Mouse (Mus musculus) stomach, embryonic 16.5 days (tissue): Measurements from ENCODE around the gene Sh3gl2. TPM values are rescaled to one million over a fixed set of nuclear protein-coding genes. Genes with fewer than 3 reads are reported as not detected.
A peak's percentile ranks its signal among the peaks of the same experiment; 100 is the strongest.

Source experiments
- ATAC-seq: fragments of 200-750 bp; cut with Nextera tagmentation; 2 replicates; pipeline ENCODE4 v1.8.0; 2017; ENCODE audit warnings: moderate number of reproducible peaks, moderate TSS enrichment; ENCODE audit not compliant: insufficient read depth, low FRiP score
- H3K27ac ChIP-seq: fragments of 300-500 bp; sonication (generic); 2 replicates; pipeline ENCODE4 v1.5.1; 2014; ENCODE audit warnings: low read length
- H3K27me3 ChIP-seq: fragments of 300-500 bp; sonication (generic); 2 replicates; pipeline ENCODE4 v1.6.1; 2014; ENCODE audit warnings: low read length, control low read depth, mixed read lengths; ENCODE audit not compliant: control insufficient read depth, insufficient read depth
- H3K36me3 ChIP-seq: fragments of 300-500 bp; sonication (generic); 2 replicates; pipeline ENCODE4 v1.6.1; 2014; ENCODE audit warnings: low read length; ENCODE audit not compliant: control insufficient read depth, insufficient read depth
- H3K4me1 ChIP-seq: fragments of 300-500 bp; sonication (generic); 2 replicates; pipeline ENCODE4 v1.6.1; 2014; ENCODE audit warnings: low read length, control low read depth, mixed read lengths; ENCODE audit not compliant: control insufficient read depth, insufficient read depth
- H3K4me2 ChIP-seq: fragments of 300-500 bp; sonication (generic); 2 replicates; pipeline ENCODE4 v1.6.1; 2014; ENCODE audit warnings: low read depth, low read length, mixed read lengths
- H3K4me3 ChIP-seq: fragments of 300-500 bp; sonication (generic); replicated peaks from 2 replicates; pipeline ENCODE4 v1.5.1; 2014; ENCODE audit warnings: mild to moderate bottlenecking, low read length
- H3K9ac ChIP-seq: fragments of 300-500 bp; sonication (generic); 2 replicates; pipeline ENCODE4 v1.6.1; 2014; ENCODE audit warnings: low read length
- H3K9me3 ChIP-seq: fragments of 300-500 bp; sonication (generic); replicated peaks from 2 replicates; pipeline ENCODE4 v1.6.1; 2016; ENCODE audit warnings: low read length, control low read depth; ENCODE audit not compliant: control insufficient read depth
- WGBS: fragments of 180-500 bp; shearing (Covaris S2); extraction: QIAGEN DNeasy Blood & Tissue Kit; methylation state at CpG from one replicate; pipeline ENCODE4 v1.1.7; 2014; 5-methylcytosine and 5-hydroxymethylcytosine counted together
- polyA plus RNA-seq: library from polyadenylated mRNA; unstranded; fragments of >200 nt; fragmentation: Nextera tagmentation; extraction: Ambion mirVana; gene quantifications from 2 replicates; pipeline ENCODE4 v1.2.1, GENCODE M21; 2015

The Sh3gl2 gene
- polyA plus RNA-seq, 1 experiment from 2014 or later, result 11.4 TPM

DNA sequence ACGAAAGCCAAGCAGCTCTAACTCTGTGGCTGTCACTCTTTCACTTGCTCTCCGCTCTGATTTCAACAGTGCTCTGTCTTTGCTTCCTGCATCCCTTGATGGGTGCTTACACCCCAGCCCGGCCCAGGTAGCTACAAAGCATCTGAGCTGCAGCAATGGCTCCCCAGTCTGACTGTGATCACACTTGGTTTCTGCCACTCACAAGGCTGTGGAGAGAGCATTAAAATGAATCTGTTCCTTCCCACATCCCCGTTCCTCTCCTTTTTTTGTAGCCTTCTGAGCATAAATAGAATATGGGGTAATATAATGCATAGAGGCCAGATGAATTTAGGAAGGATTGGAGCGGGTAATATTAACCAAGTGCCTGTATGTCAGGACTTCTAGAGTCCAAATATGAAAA, 21.8 kb downstream of the Sh3gl2 start:
- H3K27ac ChIP-seq, result no peak overlapping the region
- no peak overlapping the region for H3K4me2 ChIP-seq
- no peak overlapping the region for H3K9ac ChIP-seq
- ATAC-seq, result no peak
- 80% methylated on average over 5 of the region's 5 CpGs for WGBS
- no peaks in the 10 kb centered on the region for H3K27me3 ChIP-seq
- no peak overlapping the region for H3K4me3 ChIP-seq
- H3K9me3 ChIP-seq, result no peaks in the 10 kb centered on the region
- H3K4me1 ChIP-seq, result no peaks in the 10 kb centered on the region
- no peaks in the 10 kb centered on the region for H3K36me3 ChIP-seq

DNA sequence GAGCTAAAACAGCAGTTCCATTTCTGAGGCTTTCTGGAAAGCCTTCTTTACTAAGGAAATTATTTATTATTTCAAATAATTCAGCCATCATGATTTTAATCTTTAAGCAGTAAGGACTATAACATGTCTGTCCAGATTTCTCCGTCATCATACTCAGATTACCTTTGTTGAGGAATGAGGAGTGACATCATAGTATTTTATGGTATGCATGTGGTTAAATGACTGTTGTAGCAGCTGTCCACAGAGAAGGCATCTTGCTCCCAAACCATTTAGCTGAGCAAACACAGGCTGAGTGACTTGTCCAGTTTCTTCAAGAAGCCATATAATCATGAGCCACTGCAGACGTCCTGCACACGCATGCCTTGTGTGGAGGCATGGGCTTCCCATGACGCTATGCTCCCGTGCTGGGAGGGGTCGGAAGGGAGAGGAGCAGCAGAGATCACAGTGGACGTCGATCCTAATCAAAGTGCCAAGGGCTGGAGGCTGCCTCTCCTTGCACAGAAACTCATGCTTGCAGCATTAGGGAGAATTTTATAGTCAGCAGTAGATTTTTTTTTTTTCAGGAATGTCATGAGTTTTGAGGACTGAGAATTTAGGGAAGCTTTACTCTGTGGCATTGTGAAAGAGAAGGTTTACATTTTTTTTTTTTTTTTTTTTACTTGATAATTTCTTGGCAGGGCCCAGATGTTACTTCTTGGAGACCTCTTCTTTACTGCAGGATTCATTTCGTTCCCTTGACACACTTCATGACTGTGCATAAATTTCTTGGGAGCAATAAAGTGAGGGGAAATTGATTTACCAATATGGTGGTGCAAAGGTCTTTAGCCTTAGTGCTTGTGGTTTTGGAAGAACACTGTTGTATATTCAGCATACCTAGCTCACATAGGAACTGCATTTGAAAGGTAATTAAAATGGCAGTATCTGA, 23.0 kb downstream of the Sh3gl2 start:
- Histone ChIP-seq H3K9ac (no peak overlapping the region), H3K27ac (no peak overlapping the region), H3K36me3 (no peaks in the 10 kb centered on the region), H3K4me2 (no peak overlapping the region), H3K4me3 (no peak overlapping the region), H3K27me3 (no peaks in the 10 kb centered on the region), H3K9me3 (no peaks in the 10 kb centered on the region), H3K4me1 (no peaks in the 10 kb centered on the region)
- no peak for ATAC-seq
- WGBS, result 59% methylated on average over 9 of the region's 9 CpGs

GRCm38 (mm10) chr4:85228589-85228948, 23.6 kb downstream of the Sh3gl2 start:
- H3K9me3 ChIP-seq, result no peaks in the 10 kb centered on the region
- 81% methylated on average over 5 of the region's 5 CpGs for WGBS
- H3K27ac ChIP-seq, result no peak overlapping the region
- ATAC-seq, result no peak
- H3K36me3 ChIP-seq, result no peaks in the 10 kb centered on the region
- H3K4me2 ChIP-seq, result no peak overlapping the region
- no peak overlapping the region for H3K9ac ChIP-seq
- no peaks in the 10 kb centered on the region for H3K4me1 ChIP-seq
- no peaks in the 10 kb centered on the region for H3K27me3 ChIP-seq
- H3K4me3 ChIP-seq, result no peak overlapping the region

GRCm38 (mm10) chr4:85232386-85233381, 27.8 kb downstream of the Sh3gl2 start:
- WGBS, result 51% methylated on average over 14 of the region's 14 CpGs
- no peaks in the 10 kb centered on the region for H3K4me1 ChIP-seq
- no peak for ATAC-seq
- 0 out of 2 replicates have a peak overlapping the region, but pooled peaks have one; percentile 10 for H3K4me2 ChIP-seq
- H3K27me3 ChIP-seq, result no peaks in the 10 kb centered on the region
- H3K27ac ChIP-seq, result peak overlapping the region; percentile 24; the same call in 1 of the 2 replicates
- H3K9me3 ChIP-seq, result no peaks in the 10 kb centered on the region
- no peak overlapping the region for H3K9ac ChIP-seq
- H3K36me3 ChIP-seq, result no peaks in the 10 kb centered on the region
- no peak overlapping the region for H3K4me3 ChIP-seq

- no peak overlapping the region for H3K4me2 ChIP-seq
- no peak overlapping the region for H3K27ac ChIP-seq
- no peak for ATAC-seq
- no peaks in the 10 kb centered on the region for H3K27me3 ChIP-seq
- H3K36me3 ChIP-seq, result no peaks in the 10 kb centered on the region
- no peak overlapping the region for H3K9ac ChIP-seq
- H3K4me1 ChIP-seq, result no peaks in the 10 kb centered on the region
- H3K4me3 ChIP-seq, result no peak overlapping the region
- 83% methylated on average over 3 of the region's 3 CpGs for WGBS
- H3K9me3 ChIP-seq, result no peaks in the 10 kb centered on the region
Measured at GRCm38 (mm10) chr4:85241675-85242074, 36.7 kb downstream of the Sh3gl2 start.

GRCm38 (mm10) chr4:85242562-85242961, 37.6 kb downstream of the Sh3gl2 start:
- no peaks in the 10 kb centered on the region for H3K4me1 ChIP-seq

DNA sequence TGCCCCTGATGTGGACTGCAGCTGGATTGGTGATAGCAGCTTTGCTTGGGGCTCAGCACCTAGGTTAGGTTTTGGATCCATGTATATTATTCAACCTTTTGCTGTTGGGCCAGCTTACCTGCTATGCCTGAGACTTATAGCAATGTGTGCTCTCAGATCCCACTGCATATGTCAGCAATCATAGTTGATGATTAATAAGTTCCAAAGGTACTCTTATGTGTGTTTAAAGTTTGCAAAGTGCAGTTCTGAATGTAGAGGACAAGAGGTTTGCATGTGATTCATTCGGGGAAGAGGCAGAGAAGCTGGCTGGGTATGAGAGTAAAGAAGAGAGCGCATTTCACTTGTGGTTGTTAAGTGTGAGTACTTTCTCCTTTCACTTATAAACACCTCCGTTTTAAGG, 43.7 kb downstream of the Sh3gl2 start:
- no peak for ATAC-seq
- H3K9ac ChIP-seq, result no peak overlapping the region
- no peak overlapping the region for H3K4me2 ChIP-seq
- no peaks in the 10 kb centered on the region for H3K27me3 ChIP-seq
- 67% methylated on average over 3 of the region's 3 CpGs for WGBS
- no peak overlapping the region for H3K4me3 ChIP-seq
- no peaks in the 10 kb centered on the region for H3K9me3 ChIP-seq
- no peaks in the 10 kb centered on the region for H3K4me1 ChIP-seq
- H3K27ac ChIP-seq, result no peak overlapping the region
- no peaks in the 10 kb centered on the region for H3K36me3 ChIP-seq

More at GRCm38 (mm10) chr4:85242562-85242961, 37.6 kb downstream of the Sh3gl2 start:
- ATAC-seq, result no peak
- no peak overlapping the region for H3K4me2 ChIP-seq
- H3K9ac ChIP-seq, result no peak overlapping the region
- H3K4me3 ChIP-seq, result no peak overlapping the region
- 69% methylated on average over 2 of the region's 2 CpGs for WGBS
- H3K27ac ChIP-seq, result no peak overlapping the region
- H3K36me3 ChIP-seq, result no peaks in the 10 kb centered on the region
- no peaks in the 10 kb centered on the region for H3K27me3 ChIP-seq
- H3K9me3 ChIP-seq, result no peaks in the 10 kb centered on the region

GRCm38 (mm10) chr4:85250271-85250670, 45.3 kb downstream of the Sh3gl2 start:
- no peak for ATAC-seq
- H3K27ac ChIP-seq, result no peak overlapping the region
- 47% methylated on average over 2 of the region's 2 CpGs for WGBS

GRCm38 (mm10) chr4:85250786-85251185, 45.9 kb downstream of the Sh3gl2 start:
- no peak overlapping the region for H3K27ac ChIP-seq
- H3K36me3 ChIP-seq, result no peaks in the 10 kb centered on the region
- H3K27me3 ChIP-seq, result no peaks in the 10 kb centered on the region
- ATAC-seq, result no peak
- no peak overlapping the region for H3K9ac ChIP-seq
- H3K4me2 ChIP-seq, result no peak overlapping the region
- H3K4me3 ChIP-seq, result no peak overlapping the region
- no peaks in the 10 kb centered on the region for H3K9me3 ChIP-seq
- WGBS, result 63% methylated on average over 2 of the region's 2 CpGs
- no peaks in the 10 kb centered on the region for H3K4me1 ChIP-seq

More at GRCm38 (mm10) chr4:85250271-85250670, 45.3 kb downstream of the Sh3gl2 start:
- Histone ChIP-seq H3K4me1 (no peaks in the 10 kb centered on the region), H3K36me3 (no peaks in the 10 kb centered on the region), H3K4me2 (no peak overlapping the region), H3K9ac (no peak overlapping the region), H3K9me3 (no peaks in the 10 kb centered on the region), H3K27me3 (no peaks in the 10 kb centered on the region), H3K4me3 (no peak overlapping the region)
